Mouse (Mus musculus): ENCODE data around the gene Ift80.

- TF ChIP-seq CTCF (IDR thresholded peaks at IDR 0.05; ENCODE audit: low read depth, low read length): no peak
- TF ChIP-seq GATA1 (IDR thresholded peaks at IDR 0.05; ENCODE audit: borderline replicate concordance, low read length): no peak
- no peak for TF ChIP-seq TAL1 (conservative IDR thresholded peaks at IDR 0.05; ENCODE audit: low read depth, low read length)
Measured at GRCm38 (mm10) chr3:68904902-68905778, 99.2 kb downstream of the Ift80 start.

Measured in G1E (cell line).